ENCODE assay signal across 8 mouse cellular contexts in genomic region chr4:151980699-151981098, GRCm38 (mm10). TPM values are rescaled to one million over a fixed set of nuclear protein-coding genes. Genes with fewer than 3 reads are reported as not detected.
DNase-seq lines count a peak whose midpoint lies in the region; TF ChIP-seq lines count a peak whose summit lies in the region.

No protein-coding gene starts in this region.

- H3K27ac ChIP-seq in left cerebral cortex, adult 2 months = no peak overlapping the region
- no peak overlapping the region for H3K27ac ChIP-seq in olfactory bulb, adult 2 months (ENCODE audit: insufficient read depth, low read depth, low read length)

- WGBS in olfactory bulb, adult 2 months = 63% methylated on average over 8 of the region's 8 CpGs

- TF ChIP-seq POLR2A in olfactory bulb, adult 2 months (IDR thresholded peaks at IDR 0.05; ENCODE audit: insufficient read depth, low read depth, low read length) = no peak

- intact Hi-C loops in left cerebral cortex, adult 2 months (cut with DNase I) = loop anchor here (2.0 kb wide), 3 partner anchors 50 to 116 kb away; partner anchors contain the start of genes Nol9 and Tas1r1

- peak; percentile 47 for DNase-seq in embryo, embryonic 11 days
- DNase-seq in embryo, embryonic 10 days (ENCODE audit: low spot score) = no peak
- no peak for DNase-seq in left cerebral cortex, adult 2 months (ENCODE audit: extremely low spot score in 1 of 2, low spot score in 2 of 2)
- no peak for DNase-seq in left cerebral cortex, adult 18-20 months (ENCODE audit: low spot score in 2 of 2)
- DNase-seq in MN1 (ENCODE audit: low spot score) = peak; percentile 33
- DNase-seq in right cerebral cortex, adult 18-20 months = no peak
- no peak for DNase-seq in urinary bladder, adult 18-20 months (ENCODE audit: low spot score in 2 of 2)

- peak; percentile 58 for TF ChIP-seq CTCF in left cerebral cortex, adult 2 months (IDR thresholded peaks at IDR 0.05)
- TF ChIP-seq CTCF in olfactory bulb, adult 2 months (IDR thresholded peaks at IDR 0.05; ENCODE audit: insufficient read depth, low read depth, low read length) = 0 out of 2 replicates have a peak, but pooled peaks have one; percentile 18

- peaks cover 10% of the 10 kb centered on the region for H3K4me1 ChIP-seq in olfactory bulb, adult 2 months (ENCODE audit: control insufficient read depth, insufficient read depth, low read length)

- no peak overlapping the region for H3K4me3 ChIP-seq in left cerebral cortex, adult 2 months
- no peak overlapping the region for H3K4me3 ChIP-seq in olfactory bulb, adult 2 months (ENCODE audit: insufficient read depth, low read depth, low read length)

RNA-seq across cellular contexts. Expression of gene Thap3, which starts 8.1 kb away (rescaled TPM):
- 10 to 100 TPM; 19.2 to 20.7 TPM for total RNA-seq in left cerebral cortex, adult 2 months (2021)
- total RNA-seq in left cerebral cortex, adult 18-20 months (2021) = 10 to 100 TPM; 16.9 to 23.7 TPM
- polyA plus RNA-seq in olfactory bulb, adult 2 months (2012; ENCODE audit: insufficient read depth, insufficient read length, low replicate concordance, missing spikeins) = not detected in 2 replicates

RNA-seq across cellular contexts. Expression of gene Phf13, which starts 15.4 kb away (rescaled TPM):
- 10 to 100 TPM; 18.9 to 19.6 TPM for total RNA-seq in left cerebral cortex, adult 2 months (2021)
- 10 to 100 TPM; 17.8 to 19.5 TPM for total RNA-seq in left cerebral cortex, adult 18-20 months (2021)
- not detected in 2 replicates for polyA plus RNA-seq in olfactory bulb, adult 2 months (2012; ENCODE audit: insufficient read depth, insufficient read length, low replicate concordance, missing spikeins)

RNA-seq across cellular contexts. Expression of gene Klhl21, which starts 27.9 kb away (rescaled TPM):
- total RNA-seq in left cerebral cortex, adult 2 months (2021) = 10 to 100 TPM; 18.5 to 19.3 TPM
- 10 to 100 TPM; 20.2 to 20.3 TPM for total RNA-seq in left cerebral cortex, adult 18-20 months (2021)
- polyA plus RNA-seq in olfactory bulb, adult 2 months (2012; ENCODE audit: insufficient read depth, insufficient read length, low replicate concordance, missing spikeins) = not detected in 2 replicates

RNA-seq across cellular contexts. Expression of gene Zbtb48, which starts 46.8 kb away (rescaled TPM):
- 10 to 100 TPM; 13.6 to 13.9 TPM for total RNA-seq in left cerebral cortex, adult 2 months (2021)
- 10 to 100 TPM; 12.3 to 12.7 TPM for total RNA-seq in left cerebral cortex, adult 18-20 months (2021)
- not detected in 2 replicates for polyA plus RNA-seq in olfactory bulb, adult 2 months (2012; ENCODE audit: insufficient read depth, insufficient read length, low replicate concordance, missing spikeins)

RNA-seq across cellular contexts. Expression of gene Dnajc11, which starts 47.2 kb away (rescaled TPM):
- 10 to 100 TPM; 61.8 to 66.6 TPM for total RNA-seq in left cerebral cortex, adult 2 months (2021)
- total RNA-seq in left cerebral cortex, adult 18-20 months (2021) = 10 to 100 TPM; 58.6 to 61.5 TPM
- not detected in 2 replicates for polyA plus RNA-seq in olfactory bulb, adult 2 months (2012; ENCODE audit: insufficient read depth, insufficient read length, low replicate concordance, missing spikeins)

Comparison
In these comparisons a context has a peak if more than half of its experiments do, and no peak if none do; other contexts are left out.
1. DNase-seq: peak in embryo, embryonic 11 days (single experiment) and MN1 (single experiment); none in embryo, embryonic 10 days (single experiment), left cerebral cortex, adult 2 months (0 of 2), left cerebral cortex, adult 18-20 months (0 of 2), right cerebral cortex, adult 18-20 months (single experiment) and urinary bladder, adult 18-20 months (0 of 2).